Comparison of ENCODE assay signal across 10 mouse cellular contexts in genomic region chr1:172186401-172187289, GRCm38 (mm10). TPM values are rescaled to one million over a fixed set of nuclear protein-coding genes. Genes with fewer than 3 reads are reported as not detected.
A peak's percentile ranks its signal among the peaks of the same experiment; 100 is the strongest.
DNase-seq lines count a peak whose midpoint lies in the region; ATAC-seq and TF ChIP-seq lines count a peak whose summit lies in the region.
"Had no signal": no experiment of that assay in that cellular context is flagged by ENCODE, and none has a peak within 500 bp of the region (broad histone marks: within the 10 kb centered on the region; RNA-seq: fewer than 3 reads in every experiment).

No protein-coding gene starts in this region.

- peak; percentile 37 for TF ChIP-seq CTCF in heart, postnatal 0 days (IDR thresholded peaks at IDR 0.05; ENCODE audit: low read depth)

- 0 out of 2 replicates have a peak, but pooled peaks have one; percentile 20 for ATAC-seq in heart, postnatal 0 days (ENCODE audit: insufficient read depth, low read depth)
- peak; percentile 28 for ATAC-seq in activated CD4-positive, CD25-positive, alpha-beta regulatory T cell, adult 4 months

- no peak for TF ChIP-seq EP300 in heart, postnatal 0 days (IDR thresholded peaks at IDR 0.05; ENCODE audit: low read depth)

- H3K9ac ChIP-seq in heart, postnatal 0 days (replicated peaks; ENCODE audit: low read depth, low read length): no peak overlapping the region
- H3K9ac ChIP-seq: heart, embryonic 15.5 days had no signal

- no peak overlapping the region for H3K4me3 ChIP-seq in heart, postnatal 0 days (ENCODE audit: low read depth, low read length)
- peak overlapping the region; percentile 38 for H3K4me3 ChIP-seq in megakaryocyte, embryonic 14.5 days (replicated peaks)
- H3K4me3 ChIP-seq: heart, embryonic 15.5 days had no signal

- no peak overlapping the region for H3K4me2 ChIP-seq in heart, postnatal 0 days (ENCODE audit: low read depth, low read length)
- H3K4me2 ChIP-seq: heart, embryonic 15.5 days had no signal

- H3K27me3 ChIP-seq in heart, postnatal 0 days (ENCODE audit: control insufficient read depth, insufficient read depth, low read length): no peaks in the 10 kb centered on the region
- H3K27me3 ChIP-seq in megakaryocyte, embryonic 14.5 days (replicated peaks): no peaks in the 10 kb centered on the region
- H3K27me3 ChIP-seq: heart, embryonic 15.5 days had no signal

- H3K9me3 ChIP-seq in heart, postnatal 0 days (replicated peaks; ENCODE audit: control insufficient read depth, low read length): no peaks in the 10 kb centered on the region
- no peaks in the 10 kb centered on the region for H3K9me3 ChIP-seq in megakaryocyte, embryonic 14.5 days
- H3K9me3 ChIP-seq: heart, embryonic 15.5 days had no signal

- WGBS in heart, postnatal 0 days: 94% methylated on average over 10 of the region's 10 CpGs

- no peak for DNase-seq in heart, postnatal 0 days (ENCODE audit: low spot score)
- DNase-seq in heart, adult 8-10 months (ENCODE audit: low spot score): no peak
- peak; percentile 37 for DNase-seq in A20 (ENCODE audit: low read depth, low spot score)
- no peak for DNase-seq in thymus, postnatal 25 days
- DNase-seq in testis, postnatal 14 days (ENCODE audit: low spot score): no peak
- DNase-seq in layer of hippocampus, postnatal 14 days (ENCODE audit: low spot score in 2 of 2): no peak
- DNase-seq: lung, postnatal 10 days had no signal

- H3K27ac ChIP-seq in heart, postnatal 0 days (ENCODE audit: low read depth): no peak overlapping the region
- H3K27ac ChIP-seq: heart, embryonic 15.5 days had no signal

- H3K4me1 ChIP-seq in heart, postnatal 0 days (ENCODE audit: control insufficient read depth, insufficient read depth): no peaks in the 10 kb centered on the region
- peaks cover 10% of the 10 kb centered on the region for H3K4me1 ChIP-seq in megakaryocyte, embryonic 14.5 days
- H3K4me1 ChIP-seq: heart, embryonic 15.5 days had no signal

- peaks cover 82% of the 10 kb centered on the region for H3K36me3 ChIP-seq in heart, postnatal 0 days (replicated peaks; ENCODE audit: control insufficient read depth, insufficient read depth, low read length)
- H3K36me3 ChIP-seq in megakaryocyte, embryonic 14.5 days (replicated peaks; ENCODE audit: low read length): peaks cover 91% of the 10 kb centered on the region

RNA-seq across cellular contexts. Expression of gene Pea15a, which starts 20.0 kb away (rescaled TPM):
- 78.3 and 105 TPM in 2 replicates for total RNA-seq in heart, postnatal 0 days (2014; rRNA removed; ENCODE audit: low replicate concordance)
- 99.2 and 99.3 TPM in 2 replicates for polyA plus RNA-seq in heart, postnatal 0 days (2015; fragmentation: Nextera tagmentation; extraction: Ambion mirVana)
- 10 to 100 TPM; 41.7 to 74.1 (median 60.0) TPM for total RNA-seq in heart, adult 8-10 months (2022)
- polyA plus RNA-seq in activated CD4-positive, CD25-positive, alpha-beta regulatory T cell, adult 4 months (2017; shearing (Covaris generic)): 10 to 100 TPM; 42.0 to 43.1 TPM
- 6.9 and 11.9 TPM in 2 replicates for polyA plus RNA-seq in megakaryocyte, embryonic 14.5 days (2012; ENCODE audit: insufficient read depth, low replicate concordance)
- 100 to 1,000 TPM; 360 to 376 TPM for total RNA-seq in layer of hippocampus, postnatal 14 days (2021)

RNA-seq across cellular contexts. Expression of gene Casq1, which starts 33.0 kb away (rescaled TPM):
- total RNA-seq in heart, postnatal 0 days (2014; rRNA removed; ENCODE audit: low replicate concordance): 61.2 and 68.0 TPM in 2 replicates
- 60.3 and 65.0 TPM in 2 replicates for polyA plus RNA-seq in heart, postnatal 0 days (2015; fragmentation: Nextera tagmentation; extraction: Ambion mirVana)
- 1 to 10 TPM; 2.5 to 6.9 (median 3.7) TPM for total RNA-seq in heart, adult 8-10 months (2022)
- not detected for polyA plus RNA-seq in activated CD4-positive, CD25-positive, alpha-beta regulatory T cell, adult 4 months (2017; shearing (Covaris generic))
- polyA plus RNA-seq in megakaryocyte, embryonic 14.5 days (2012; ENCODE audit: insufficient read depth, low replicate concordance): not detected in 2 replicates
- 1 to 10 TPM; 1.1 to 1.4 TPM for total RNA-seq in layer of hippocampus, postnatal 14 days (2021)

RNA-seq across cellular contexts. Expression of gene Dcaf8, which starts 38.8 kb away (rescaled TPM):
- 119 and 129 TPM in 2 replicates for total RNA-seq in heart, postnatal 0 days (2014; rRNA removed; ENCODE audit: low replicate concordance)
- 116 and 119 TPM in 2 replicates for polyA plus RNA-seq in heart, postnatal 0 days (2015; fragmentation: Nextera tagmentation; extraction: Ambion mirVana)
- 100 to 1,000 TPM; 120 to 132 (median 125) TPM for total RNA-seq in heart, adult 8-10 months (2022)
- 10 to 100 TPM; 51.0 to 78.8 TPM for polyA plus RNA-seq in activated CD4-positive, CD25-positive, alpha-beta regulatory T cell, adult 4 months (2017; shearing (Covaris generic))
- polyA plus RNA-seq in megakaryocyte, embryonic 14.5 days (2012; ENCODE audit: insufficient read depth, low replicate concordance): 15.0 and 34.6 TPM in 2 replicates
- total RNA-seq in layer of hippocampus, postnatal 14 days (2021): 100 to 1,000 TPM in 1 of 2 experiments, 10 to 100 TPM in 1; 97.8 to 104 TPM
